In the genomic region with DNA sequence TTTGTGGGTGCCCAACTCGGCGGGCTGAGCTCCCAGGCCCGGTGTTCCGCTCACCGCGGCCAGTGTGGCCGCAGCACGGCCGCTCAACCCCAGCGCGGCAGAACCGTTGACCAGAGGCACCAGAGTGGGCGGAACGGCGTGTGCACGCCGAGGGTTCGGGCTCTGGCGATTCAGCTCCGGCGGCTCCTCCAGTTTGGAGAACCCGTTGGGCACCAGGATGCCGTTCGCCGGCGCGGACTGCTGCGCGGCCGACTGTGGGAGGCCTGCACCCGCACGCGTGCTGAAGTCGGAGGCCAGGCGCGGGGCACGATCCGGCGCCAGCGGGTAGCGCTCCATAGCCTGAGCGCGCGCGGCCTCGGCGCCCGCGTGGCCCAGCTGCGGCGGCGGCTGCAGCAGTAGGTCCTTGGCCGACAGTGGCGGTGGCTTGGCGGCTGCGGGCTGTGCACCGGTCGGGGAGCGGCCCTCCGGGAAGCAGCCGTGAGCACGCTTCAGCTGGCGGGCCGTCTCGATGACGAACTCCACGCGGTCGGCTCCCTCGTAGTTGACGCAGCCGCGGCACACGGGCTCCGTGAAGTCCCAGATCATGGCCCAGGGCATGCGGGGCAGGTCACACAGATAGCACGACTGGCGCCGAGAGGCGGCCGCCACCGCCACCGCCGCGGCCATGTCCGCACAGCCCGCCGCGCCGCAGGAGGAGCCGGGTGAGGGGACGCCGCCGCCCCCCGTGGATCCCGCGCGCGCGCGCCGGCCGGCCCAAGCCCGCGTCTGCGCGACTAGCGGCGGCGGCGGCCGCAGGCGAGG, we compare ENCODE assay signal across 8 mouse cellular contexts. TPM values are rescaled to one million over a fixed set of nuclear protein-coding genes. Genes with fewer than 3 reads are reported as not detected.
DNase-seq lines count a peak whose midpoint lies in the region; ATAC-seq lines count a peak whose summit lies in the region.

No protein-coding gene starts in this region.

- H3K36me3 ChIP-seq in kidney, embryonic 16.5 days (ENCODE audit: insufficient read depth, low read length), result peaks cover 17% of the 10 kb centered on the region
- H3K36me3 ChIP-seq in stomach, embryonic 14.5 days (ENCODE audit: control insufficient read depth, insufficient read depth, low read length), result peaks cover 20% of the 10 kb centered on the region

- H3K4me1 ChIP-seq in kidney, embryonic 16.5 days (ENCODE audit: insufficient read depth, low read length), result peaks cover 41% of the 10 kb centered on the region
- H3K4me1 ChIP-seq in stomach, embryonic 14.5 days (ENCODE audit: control insufficient read depth, insufficient read depth, low read length), result peaks cover 35% of the 10 kb centered on the region

- H3K4me3 ChIP-seq in kidney, embryonic 16.5 days (ENCODE audit: low read length), result peak overlapping the region; percentile 92
- H3K4me3 ChIP-seq in stomach, embryonic 14.5 days (ENCODE audit: low read depth, low read length), result peak overlapping the region; percentile 100

- ATAC-seq in kidney, embryonic 16.5 days (ENCODE audit: low FRiP score, low TSS enrichment), result no peak
- no peak for ATAC-seq in stomach, embryonic 14.5 days (ENCODE audit: insufficient number of reproducible peaks, insufficient read depth, low FRiP score, low read depth)
- no peak for ATAC-seq in megakaryocyte-erythroid progenitor cell, adult 5-6 weeks (replicated peaks; ENCODE audit: low FRiP score, low TSS enrichment, poor library complexity, severe bottlenecking)

- H3K9me3 ChIP-seq in kidney, embryonic 16.5 days (ENCODE audit: low read length), result no peaks in the 10 kb centered on the region
- H3K9me3 ChIP-seq in stomach, embryonic 14.5 days (ENCODE audit: control insufficient read depth, low read depth, low read length), result no peaks in the 10 kb centered on the region

- H3K27ac ChIP-seq in kidney, embryonic 16.5 days (ENCODE audit: low read length), result peak overlapping the region; percentile 100
- peak overlapping the region; percentile 96 for H3K27ac ChIP-seq in stomach, embryonic 14.5 days (ENCODE audit: low read length)

- under 1% methylated on average over 105 of the region's 113 CpGs for WGBS in kidney, embryonic 16.5 days
- WGBS in stomach, embryonic 14.5 days, result under 1% methylated on average over 108 of the region's 113 CpGs

- peak overlapping the region; percentile 96 for H3K4me2 ChIP-seq in kidney, embryonic 16.5 days (replicated peaks; ENCODE audit: low read depth, low read length)
- peak overlapping the region; percentile 98 for H3K4me2 ChIP-seq in stomach, embryonic 14.5 days (replicated peaks; ENCODE audit: low read depth, low read length)

- no peaks in the 10 kb centered on the region for H3K27me3 ChIP-seq in kidney, embryonic 16.5 days (ENCODE audit: insufficient read depth, low read length)
- H3K27me3 ChIP-seq in stomach, embryonic 14.5 days (ENCODE audit: control insufficient read depth, insufficient read depth, low read length), result no peaks in the 10 kb centered on the region

- DNase-seq in urinary bladder, postnatal 14 days (ENCODE audit: low spot score), result peak; percentile 30
- DNase-seq in urinary bladder, postnatal 10 days (ENCODE audit: low spot score), result no peak
- DNase-seq in cerebellum, adult 8-10 months, result peak; percentile 66
- peak; percentile 41 to 69 for DNase-seq in heart, adult 18-20 months
- peak; percentile 63 to 65 for DNase-seq in lung, postnatal 4 days

- H3K9ac ChIP-seq in kidney, embryonic 16.5 days (replicated peaks; ENCODE audit: low read length), result peak overlapping the region; percentile 100
- peak overlapping the region; percentile 100 for H3K9ac ChIP-seq in stomach, embryonic 14.5 days (replicated peaks; ENCODE audit: low read depth, low read length)

RNA-seq across cellular contexts. Expression of gene Irf2bp2, which starts 0.8 kb away (rescaled TPM):
- 100 to 1,000 TPM; 101 to 128 TPM for total RNA-seq in heart, adult 18-20 months (2021)
- polyA plus RNA-seq in kidney, embryonic 16.5 days (2015; fragmentation: Nextera tagmentation; extraction: Ambion mirVana), result 11.5 and 12.1 TPM in 2 replicates
- 9.7 and 10.0 TPM in 2 replicates for polyA plus RNA-seq in stomach, embryonic 14.5 days (2014; fragmentation: Nextera tagmentation; extraction: Ambion mirVana)
- 45.8 and 54.3 TPM in 2 replicates for total RNA-seq in megakaryocyte-erythroid progenitor cell, adult 5-6 weeks (2014; fragmentation: Nextera tagmentation)
- 44.1 and 56.8 TPM in 2 replicates for total RNA-seq in megakaryocyte-erythroid progenitor cell, adult 5-6 weeks (2017)
